Mouse (Mus musculus) erythroblast, adult 5-6 weeks (primary cell): Measurements from ENCODE around the gene Lysmd2. TPM values are rescaled to one million over a fixed set of nuclear protein-coding genes. Genes with fewer than 3 reads are reported as not detected.
"Not testable (repeated sequence)": the region's sequence is repeated elsewhere in the genome, so short reads cannot be mapped to it uniquely, and the experiment has no call there.

ENCODE experiments used
- ATAC-seq: replicated peaks from 2 replicates; pipeline ENCODE4 v1.8.0; 2016; ENCODE audit warnings: moderate number of reproducible peaks, mild to moderate bottlenecking, moderate TSS enrichment, inconsistent platforms; ENCODE audit not compliant: poor library complexity, low FRiP score, severe bottlenecking
- total RNA-seq, 2 experiments: library from RNA; stranded (forward) in 1 of 2; stranded (reverse) in 1 of 2; fragments of 150-400 nt in 1 of 2; fragments of 200-764, 138-1000 nt in 1 of 2; gene quantifications; 2 replicates each; pipeline versions ENCODE4 v1.2.3 to v1.2.4; 2015 to 2017; ENCODE audit warnings: low replicate concordance in 2 of 2

Gene Lysmd2
- total RNA-seq (2015; ENCODE audit: low replicate concordance) (2.9 TPM in 1 of 2 replicates, not detected in the other), total RNA-seq (2017; ENCODE audit: low replicate concordance) (2.1 TPM in 1 of 2 replicates, not detected in the other)

GRCm38 (mm10) chr9:75625556-75626307, at the start of gene Lysmd2:
TSS of gene Lysmd2 (plus strand) at chr9:75625741.
- no peak for ATAC-seq

- ATAC-seq, result no peak
Measured at GRCm38 (mm10) chr9:75579321-75579720, 46.2 kb upstream of the Lysmd2 start.

GRCm38 (mm10) chr9:75581694-75582350, 43.7 kb upstream of the Lysmd2 start:
- peak; percentile 73 for ATAC-seq

GRCm38 (mm10) chr9:75589850-75590790, 35.4 kb upstream of the Lysmd2 start:
- ATAC-seq, result no peak

- ATAC-seq, result no peak
Measured at GRCm38 (mm10) chr9:75593481-75593880, 32.1 kb upstream of the Lysmd2 start.

- no peak for ATAC-seq
Measured at GRCm38 (mm10) chr9:75597036-75597435, 28.5 kb upstream of the Lysmd2 start.

- ATAC-seq, result no peak
Measured at GRCm38 (mm10) chr9:75597596-75597995, 27.9 kb upstream of the Lysmd2 start.

- no peak for ATAC-seq
Measured at GRCm38 (mm10) chr9:75599191-75599841, 26.2 kb upstream of the Lysmd2 start.

GRCm38 (mm10) chr9:75600166-75600934, 25.2 kb upstream of the Lysmd2 start:
- ATAC-seq, result no peak

GRCm38 (mm10) chr9:75601510-75601909, 24.0 kb upstream of the Lysmd2 start:
- no peak for ATAC-seq

- ATAC-seq, result no peak
Measured at GRCm38 (mm10) chr9:75607496-75607895, 18.0 kb upstream of the Lysmd2 start.

GRCm38 (mm10) chr9:75609505-75609904, 16.0 kb upstream of the Lysmd2 start:
- ATAC-seq, result no peak

- no peak for ATAC-seq
Measured at GRCm38 (mm10) chr9:75609965-75610364, 15.6 kb upstream of the Lysmd2 start.

GRCm38 (mm10) chr9:75610571-75611493, 14.7 kb upstream of the Lysmd2 start, which contains the start of gene Tmod2:
TSS of gene Tmod2 (minus strand) at chr9:75611325.
- no peak for ATAC-seq

- no peak for ATAC-seq
Measured at GRCm38 (mm10) chr9:75616560-75616959, 9.0 kb upstream of the Lysmd2 start.

- ATAC-seq, result no peak
Measured at GRCm38 (mm10) chr9:75618836-75619400, 6.6 kb upstream of the Lysmd2 start.

GRCm38 (mm10) chr9:75619761-75620160, 5.8 kb upstream of the Lysmd2 start:
- ATAC-seq, result not testable (repeated sequence)
